Mouse (Mus musculus) myocyte (in vitro differentiated cells): ENCODE measurements around the gene Ccser1. TPM values are rescaled to one million over a fixed set of nuclear protein-coding genes. Genes with fewer than 3 reads are reported as not detected.

Source experiments
- H3K27me3 ChIP-seq: one replicate; pipeline ENCODE4 v1.6.1; 2011; ENCODE audit not compliant: control insufficient read depth, insufficient read depth, insufficient read length
- H3K36me3 ChIP-seq: one replicate; pipeline ENCODE4 v1.6.1; 2011; ENCODE audit not compliant: control insufficient read depth, insufficient read depth
- H3K4me2 ChIP-seq: one replicate; pipeline ENCODE4 v1.6.1; 2011; ENCODE audit warnings: low read depth, control low read depth
- H3K4me3 ChIP-seq: one replicate; pipeline ENCODE4 v1.5.1; 2011; ENCODE audit warnings: mild to moderate bottlenecking, control low read depth, moderate library complexity
- H3K79me2 ChIP-seq: one replicate; pipeline ENCODE4 v1.6.1; 2011; ENCODE audit not compliant: control insufficient read depth, insufficient read depth
- H3ac ChIP-seq: one replicate; pipeline ENCODE4 v1.6.1; 2011; ENCODE audit not compliant: control insufficient read depth, insufficient read length
- CEBPB ChIP-seq: IDR thresholded peaks from 2 replicates; pipeline ENCODE4 v1.6.1; 2011; ENCODE audit warnings: mild to moderate bottlenecking, moderate library complexity; ENCODE audit not compliant: poor library complexity, insufficient read depth, severe bottlenecking
- E2F4 ChIP-seq: IDR thresholded peaks from one replicate; pipeline ENCODE4 v1.6.1; 2011; ENCODE audit warnings: mild to moderate bottlenecking, control low read depth, moderate library complexity; ENCODE audit not compliant: insufficient read depth
- MAX ChIP-seq: IDR thresholded peaks from one replicate; pipeline ENCODE4 v1.6.1; 2011; ENCODE audit warnings: low read depth, mild to moderate bottlenecking, control low read depth
- MYOD1 ChIP-seq, 3 experiments: IDR thresholded peaks; one replicate each; pipeline ENCODE4 v1.6.1; 2011; ENCODE audit warnings: control low read depth in 2 of 3, low read depth in 2 of 3, mild to moderate bottlenecking in 2 of 3, moderate library complexity in 1 of 3; ENCODE audit not compliant: insufficient read length in 2 of 3, control insufficient read depth in 1 of 3
- MYOG ChIP-seq, 3 experiments: IDR thresholded peaks; one replicate each; pipeline ENCODE4 v1.6.1; 2011; ENCODE audit warnings: control low read depth in 2 of 3, low read depth in 2 of 3, mild to moderate bottlenecking in 2 of 3; ENCODE audit not compliant: insufficient read length in 2 of 3, control insufficient read depth in 1 of 3, insufficient read depth in 1 of 3
- POLR2A ChIP-seq: IDR thresholded peaks from one replicate; pipeline ENCODE4 v1.6.1; 2011; ENCODE audit warnings: low read depth, mild to moderate bottlenecking, control low read depth, moderate library complexity; ENCODE audit not compliant: insufficient read length
- POLR2AphosphoS2 ChIP-seq: IDR thresholded peaks from one replicate; pipeline ENCODE4 v1.6.1; 2011; ENCODE audit warnings: low read depth, control low read depth; ENCODE audit not compliant: insufficient read length
- REST ChIP-seq: IDR thresholded peaks from one replicate; pipeline ENCODE4 v1.6.1; 2011; ENCODE audit warnings: mild to moderate bottlenecking, control low read depth, moderate library complexity; ENCODE audit not compliant: insufficient read depth, insufficient read length
- SRF ChIP-seq: IDR thresholded peaks from one replicate; pipeline ENCODE4 v1.6.1; 2011; ENCODE audit warnings: low read depth; ENCODE audit not compliant: control insufficient read depth, insufficient read length
- TCF12 ChIP-seq: IDR thresholded peaks from one replicate; pipeline ENCODE4 v1.6.1; 2011; ENCODE audit warnings: mild to moderate bottlenecking, control low read depth; ENCODE audit not compliant: poor library complexity, insufficient read depth, severe bottlenecking
- TCF3 ChIP-seq: IDR thresholded peaks from one replicate; pipeline ENCODE4 v1.6.1; 2011; ENCODE audit warnings: low read depth, control low read depth; ENCODE audit not compliant: insufficient read length
- USF1 ChIP-seq: IDR thresholded peaks from one replicate; pipeline ENCODE4 v1.6.1; 2011; ENCODE audit warnings: low read depth, mild to moderate bottlenecking, control low read depth, moderate library complexity
- polyA plus RNA-seq: library from polyadenylated mRNA; unstranded; fragments of >200 nt; fragmentation: generic; extraction: Trizol; gene quantifications from one replicate; pipeline ENCODE4 v1.2.1, GENCODE M21; 2012; ENCODE audit warnings: missing spikeins

Ccser1 gene
- polyA plus RNA-seq, 1 experiment, result 0.52 TPM

DNA sequence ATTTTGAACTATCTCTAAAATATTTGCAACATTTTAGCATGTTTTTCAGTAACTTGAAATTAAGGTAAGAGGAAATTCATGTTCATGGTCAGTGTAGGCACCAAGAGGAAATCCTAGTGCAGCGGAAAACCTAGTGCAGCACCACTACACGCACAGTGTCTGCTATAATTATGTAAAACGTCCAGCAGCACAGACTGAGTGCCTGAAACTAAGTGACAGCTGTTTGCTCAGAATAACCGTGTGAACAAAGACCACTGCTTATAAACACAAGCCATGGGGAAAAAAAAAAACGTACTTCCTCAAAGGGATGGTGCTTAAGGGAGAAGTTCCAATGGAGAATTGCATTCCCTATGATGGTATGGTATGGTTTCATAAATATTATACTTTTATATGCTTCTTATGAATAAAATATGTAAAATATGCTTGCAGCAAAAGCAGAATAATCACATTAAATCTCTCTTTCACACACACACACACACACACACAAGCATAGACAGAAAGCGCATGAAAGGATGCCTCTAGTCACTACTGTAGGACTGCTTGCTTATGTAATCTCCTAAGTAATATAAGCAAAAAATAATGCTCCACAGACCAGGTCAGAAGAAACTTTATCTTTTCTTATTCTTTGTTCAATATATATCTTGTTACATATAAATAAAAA, 886.4 kb downstream of the Ccser1 start:
- TF ChIP-seq SRF, result no peak
- TF ChIP-seq TCF3, result no peak
- TF ChIP-seq MAX, result no peak
- TF ChIP-seq USF1, result no peak
- TF ChIP-seq REST, result no peak
- no peak for TF ChIP-seq MYOD1 (IDR thresholded peaks at IDR 0.05; ENCODE audit: control insufficient read depth in 1 of 3, insufficient read length in 2 of 3, low read depth in 2 of 3)
- no peak for TF ChIP-seq POLR2A
- TF ChIP-seq POLR2AphosphoS2, result no peak
- TF ChIP-seq MYOG (IDR thresholded peaks at IDR 0.05; ENCODE audit: control insufficient read depth in 1 of 3, insufficient read depth in 1 of 3, insufficient read length in 2 of 3, low read depth in 2 of 3), result no peak
- no peak for TF ChIP-seq E2F4
- TF ChIP-seq CEBPB, result no peak
- TF ChIP-seq TCF12, result no peak
- no peaks in the 10 kb centered on the region for H3K27me3 ChIP-seq
- no peaks in the 10 kb centered on the region for H3K36me3 ChIP-seq
- no peak overlapping the region for H3K4me3 ChIP-seq
- no peak overlapping the region for H3K4me2 ChIP-seq
- H3K79me2 ChIP-seq, result no peaks in the 10 kb centered on the region
- H3ac ChIP-seq, result no peak overlapping the region

DNA sequence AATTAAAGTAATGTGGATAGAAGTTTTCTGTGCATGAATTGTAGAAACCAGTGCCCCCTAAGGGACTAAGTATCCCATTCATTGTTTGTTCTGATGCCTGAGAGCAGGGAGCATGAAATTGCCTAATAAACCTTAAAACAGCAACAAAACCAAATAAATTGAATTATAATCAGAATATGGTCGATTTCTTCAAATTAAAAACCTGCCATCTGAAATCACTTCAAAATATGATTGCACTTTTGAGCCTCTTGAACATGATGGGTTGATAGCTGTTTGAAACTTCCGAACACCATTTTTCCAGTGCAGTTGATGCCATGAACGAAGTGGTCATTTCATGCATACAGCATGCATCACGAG, 886.9 kb downstream of the Ccser1 start:
- no peaks in the 10 kb centered on the region for H3K79me2 ChIP-seq

GRCm38 (mm10) chr6:62105464-62105863, 925.3 kb downstream of the Ccser1 start:
- H3K79me2 ChIP-seq, result no peaks in the 10 kb centered on the region
- H3K4me2 ChIP-seq, result no peak overlapping the region
- TF ChIP-seq TCF3, result no peak
- no peak for TF ChIP-seq REST
- no peak for TF ChIP-seq TCF12
- TF ChIP-seq POLR2AphosphoS2, result no peak
- no peak for TF ChIP-seq SRF
- TF ChIP-seq CEBPB, result no peak
- TF ChIP-seq MYOD1 (IDR thresholded peaks at IDR 0.05; ENCODE audit: control insufficient read depth in 1 of 3, insufficient read length in 2 of 3, low read depth in 2 of 3), result no peak
- TF ChIP-seq E2F4, result no peak
- TF ChIP-seq MYOG (IDR thresholded peaks at IDR 0.05; ENCODE audit: control insufficient read depth in 1 of 3, insufficient read depth in 1 of 3, insufficient read length in 2 of 3, low read depth in 2 of 3), result no peak
- TF ChIP-seq POLR2A, result no peak
- TF ChIP-seq MAX, result no peak
- TF ChIP-seq USF1, result no peak

More for the DNA sequence above, 886.9 kb downstream of the Ccser1 start:
- no peak for TF ChIP-seq POLR2A
- no peak for TF ChIP-seq E2F4
- no peak for TF ChIP-seq MYOG (IDR thresholded peaks at IDR 0.05; ENCODE audit: control insufficient read depth in 1 of 3, insufficient read depth in 1 of 3, insufficient read length in 2 of 3, low read depth in 2 of 3)
- no peak for TF ChIP-seq CEBPB
- no peak for TF ChIP-seq POLR2AphosphoS2
- TF ChIP-seq MYOD1 (IDR thresholded peaks at IDR 0.05; ENCODE audit: control insufficient read depth in 1 of 3, insufficient read length in 2 of 3, low read depth in 2 of 3), result no peak
- TF ChIP-seq USF1, result no peak
- no peak for TF ChIP-seq SRF
- TF ChIP-seq MAX, result no peak
- TF ChIP-seq TCF3, result no peak
- TF ChIP-seq REST, result no peak
- TF ChIP-seq TCF12, result no peak
- H3K27me3 ChIP-seq, result no peaks in the 10 kb centered on the region
- no peak overlapping the region for H3K4me2 ChIP-seq
- H3K36me3 ChIP-seq, result no peaks in the 10 kb centered on the region
- no peak overlapping the region for H3ac ChIP-seq
- no peak overlapping the region for H3K4me3 ChIP-seq

GRCm38 (mm10) chr6:62132531-62132930, 952.4 kb downstream of the Ccser1 start:
- Histone ChIP-seq H3K27me3 (no peaks in the 10 kb centered on the region), H3K36me3 (no peaks in the 10 kb centered on the region), H3ac (no peak overlapping the region), H3K79me2 (no peaks in the 10 kb centered on the region), H3K4me2 (no peak overlapping the region), H3K4me3 (no peak overlapping the region)
- TF ChIP-seq TCF3, result no peak
- no peak for TF ChIP-seq POLR2AphosphoS2
- no peak for TF ChIP-seq E2F4
- TF ChIP-seq MAX, result no peak
- no peak for TF ChIP-seq MYOG (IDR thresholded peaks at IDR 0.05; ENCODE audit: control insufficient read depth in 1 of 3, insufficient read depth in 1 of 3, insufficient read length in 2 of 3, low read depth in 2 of 3)
- no peak for TF ChIP-seq MYOD1 (IDR thresholded peaks at IDR 0.05; ENCODE audit: control insufficient read depth in 1 of 3, insufficient read length in 2 of 3, low read depth in 2 of 3)
- TF ChIP-seq REST, result no peak
- no peak for TF ChIP-seq USF1
- no peak for TF ChIP-seq POLR2A
- TF ChIP-seq CEBPB, result no peak
- no peak for TF ChIP-seq TCF12
- no peak for TF ChIP-seq SRF

More at GRCm38 (mm10) chr6:62105464-62105863, 925.3 kb downstream of the Ccser1 start:
- H3K4me3 ChIP-seq, result no peak overlapping the region
- H3K27me3 ChIP-seq, result no peaks in the 10 kb centered on the region
- H3ac ChIP-seq, result no peak overlapping the region
- no peaks in the 10 kb centered on the region for H3K36me3 ChIP-seq
